Mouse (Mus musculus) embryonic stem cell, embryonic (primary cell): ENCODE measurements at regions not wholly inside any gene's neighbourhood (a gene's known extent, or its start where the extent isn't known, plus 50 kb on each side); places are given as distances from the start of the nearest gene placed in this dataset.

Source experiments
- CTCF ChIA-PET, 4 experiments: fragments of 300-600 bp in 2 of 4; fragments of 350-600 bp in 2 of 4; sonication (Branson Sonifier 250); formaldehyde crosslinking; loops; one replicate each; lab custom pipeline; 2022; ENCODE audit warnings: inconsistent platforms in 2 of 4; lab: Charles Lee
- POLR2A ChIA-PET, 4 experiments: fragments of 300-600 bp in 2 of 4; fragments of 350-600 bp in 2 of 4; sonication (Branson Sonifier 250); formaldehyde crosslinking; loops; one replicate each; lab custom pipeline; 2022; ENCODE audit warnings: antibody characterized with exemption in 4 of 4, inconsistent platforms in 1 of 4; lab: Charles Lee

DNA sequence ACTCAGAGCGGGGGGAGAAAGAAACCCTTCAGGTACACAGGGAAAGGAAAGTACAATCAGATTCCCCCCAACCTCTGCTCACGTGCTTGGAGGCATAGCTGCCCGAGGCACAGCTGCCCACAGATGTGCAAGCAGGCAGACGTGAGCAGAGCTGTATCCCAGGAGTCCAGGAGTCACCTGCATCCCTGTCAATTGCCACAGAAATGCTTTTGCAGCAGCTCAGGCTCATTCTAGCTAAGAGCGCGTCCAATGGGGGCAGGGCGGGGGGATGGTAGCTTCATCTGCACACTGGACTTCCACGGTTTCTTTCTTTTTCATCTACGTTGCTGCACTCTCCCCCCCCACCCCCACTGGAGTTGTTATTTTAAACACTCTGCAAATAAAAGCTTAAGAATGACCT lies 66.0 kb upstream of the Fat4 start:
- ChIA-PET CTCF (interaction anchor here in 2 of 4 experiments (0.6 to 0.7 kb wide), 2 partner anchors 18 to 26 kb away, joined by 3 read pairs; no protein-coding TSS in a partner anchor), POLR2A (interaction anchor here in 2 of 4 experiments (0.5 to 0.7 kb wide), 2 partner anchors 124 to 1008 kb away, joined by 3 read pairs; no protein-coding TSS in a partner anchor)

DNA sequence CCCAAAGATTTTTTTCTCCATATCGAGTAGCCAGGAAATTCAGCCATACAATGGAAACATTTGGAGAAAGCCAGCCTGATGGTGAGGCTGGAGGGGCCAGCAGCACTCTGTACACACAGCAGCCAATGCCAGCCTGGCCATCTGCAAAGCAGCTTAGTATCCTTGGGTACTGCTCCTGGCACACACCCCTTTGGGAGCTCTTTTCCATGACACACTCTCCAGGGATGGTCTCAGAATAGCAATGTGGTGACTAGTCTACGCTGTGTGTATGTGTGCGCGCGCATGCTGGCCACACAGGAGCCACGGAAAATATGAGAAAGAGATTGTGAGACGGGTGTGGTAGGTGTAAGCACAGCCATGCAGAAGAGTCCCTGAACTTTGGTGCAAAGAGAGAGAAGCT lies 66.4 kb upstream of the Fat4 start:
- CTCF ChIA-PET: no interaction called here
- POLR2A ChIA-PET: interaction anchor here in 1 of 4 experiments (0.5 kb wide), 1 partner anchor 1008 kb away, joined by 3 read pairs; no protein-coding TSS in a partner anchor

DNA sequence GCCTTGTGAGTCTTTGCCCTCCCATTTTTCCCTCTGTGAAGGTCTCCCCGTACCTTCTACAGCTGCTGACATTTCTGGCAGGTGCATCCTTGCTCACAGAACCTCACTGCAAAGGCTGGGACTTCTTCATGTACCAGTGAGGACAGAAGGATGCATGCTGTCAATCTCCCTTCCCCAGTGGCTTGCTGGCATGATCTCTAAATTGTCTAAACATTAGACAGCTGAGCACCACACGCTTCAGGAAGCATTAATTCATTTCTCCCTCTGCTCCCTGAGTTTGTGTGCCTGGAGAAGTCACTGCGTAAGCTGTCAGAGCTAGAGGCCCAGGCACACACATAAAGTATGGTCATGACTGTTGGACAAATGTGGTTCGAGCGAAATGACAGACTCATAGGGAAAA lies 69.1 kb upstream of the Fat4 start:
- POLR2A ChIA-PET: no interaction called here
- CTCF ChIA-PET: no interaction called here

DNA sequence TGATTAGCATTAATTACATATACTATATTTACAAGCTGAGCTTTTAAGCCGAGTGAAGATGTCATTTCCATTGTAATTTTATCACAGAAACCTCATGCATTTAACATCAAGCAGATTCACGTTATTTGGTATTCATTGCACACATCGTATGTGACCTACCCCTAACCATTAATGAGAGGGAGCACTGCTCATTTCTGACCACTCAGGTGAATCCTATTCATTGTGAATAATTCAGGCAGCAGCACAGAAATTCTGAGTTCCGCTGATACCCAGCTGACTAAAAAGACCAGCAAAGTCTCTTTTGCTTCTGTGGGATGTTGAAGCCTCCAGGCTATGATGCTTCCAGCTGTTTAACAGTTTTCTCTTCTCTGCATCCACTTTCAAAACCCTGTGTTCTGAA lies 74.3 kb upstream of the Fat4 start:
- POLR2A ChIA-PET: no interaction called here

DNA sequence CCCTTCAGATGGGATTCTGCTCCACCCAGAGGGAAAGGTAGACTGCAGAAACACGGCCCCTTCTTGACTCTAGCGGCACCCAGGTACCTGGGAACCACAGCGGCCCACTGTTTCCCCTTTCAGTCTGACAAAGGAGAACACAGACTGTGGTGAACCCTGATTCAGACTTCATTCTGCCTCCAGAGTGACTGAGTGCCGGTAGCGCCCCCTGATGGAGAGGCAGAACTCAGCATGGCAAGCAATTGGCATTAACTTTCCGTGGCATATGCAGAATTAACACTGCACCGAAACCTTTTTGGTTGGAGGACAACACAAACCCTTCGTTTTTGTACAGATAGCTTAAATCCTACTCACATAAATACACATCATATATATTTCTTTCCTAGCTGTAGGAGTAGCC lies 75.1 kb upstream of the Fat4 start:
- ChIA-PET POLR2A (no interaction called here), CTCF (no interaction called here)

More for the DNA sequence above, 74.3 kb upstream of the Fat4 start:
- CTCF ChIA-PET: no interaction called here

DNA sequence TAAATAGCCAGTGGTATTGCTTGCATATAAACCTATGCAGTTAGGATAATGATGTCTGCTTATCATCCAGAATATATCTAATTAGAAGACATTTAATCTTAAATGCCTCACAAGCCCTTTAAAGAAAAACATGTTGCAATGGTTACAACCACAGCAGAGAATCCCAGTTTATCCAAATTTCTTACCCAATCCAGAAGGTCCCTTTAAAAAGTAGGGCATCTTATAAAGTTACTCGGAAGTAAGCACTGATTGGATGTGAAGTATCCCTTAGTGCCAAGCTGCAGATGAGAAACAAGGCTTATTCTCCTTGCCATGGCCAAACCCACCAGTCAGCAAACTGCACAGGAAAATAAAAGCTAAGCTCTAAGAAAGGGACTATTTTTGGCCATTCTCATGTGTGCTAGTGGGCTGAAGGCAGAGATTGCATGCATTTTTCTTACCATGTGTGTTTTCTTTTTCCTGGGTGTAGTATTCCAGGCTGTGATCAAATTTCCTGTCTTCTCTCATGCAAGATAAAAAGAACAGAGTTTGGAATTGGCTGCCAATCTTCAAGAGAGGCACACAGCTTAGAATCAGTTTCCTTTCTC lies 80.2 kb upstream of the Fat4 start:
- ChIA-PET CTCF (no interaction called here), POLR2A (no interaction called here)

DNA sequence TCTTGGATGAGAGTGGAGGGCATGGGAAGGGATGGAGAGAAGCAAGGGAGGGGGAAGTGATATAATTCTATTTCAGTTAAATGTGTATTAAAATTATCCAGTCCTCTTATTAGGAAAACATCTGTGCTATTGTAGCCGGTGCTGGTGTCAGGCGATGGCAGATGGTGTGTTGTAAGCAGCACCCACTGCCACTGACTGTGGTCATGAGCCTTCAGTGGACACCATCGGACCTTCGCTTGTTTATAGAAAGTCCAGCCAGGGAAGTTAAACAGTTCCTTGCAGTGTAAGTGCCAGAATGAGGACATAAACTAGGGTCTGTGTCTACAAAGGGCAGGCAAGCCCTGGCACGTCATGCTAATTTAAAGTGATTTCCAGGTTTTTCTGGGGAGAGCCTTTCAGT lies 80.7 kb upstream of the Fat4 start:
- CTCF ChIA-PET: no interaction called here
- POLR2A ChIA-PET: interaction anchor here in 1 of 4 experiments (0.6 kb wide), 1 partner anchor 585 kb away, joined by 3 read pairs; no protein-coding TSS in a partner anchor

DNA sequence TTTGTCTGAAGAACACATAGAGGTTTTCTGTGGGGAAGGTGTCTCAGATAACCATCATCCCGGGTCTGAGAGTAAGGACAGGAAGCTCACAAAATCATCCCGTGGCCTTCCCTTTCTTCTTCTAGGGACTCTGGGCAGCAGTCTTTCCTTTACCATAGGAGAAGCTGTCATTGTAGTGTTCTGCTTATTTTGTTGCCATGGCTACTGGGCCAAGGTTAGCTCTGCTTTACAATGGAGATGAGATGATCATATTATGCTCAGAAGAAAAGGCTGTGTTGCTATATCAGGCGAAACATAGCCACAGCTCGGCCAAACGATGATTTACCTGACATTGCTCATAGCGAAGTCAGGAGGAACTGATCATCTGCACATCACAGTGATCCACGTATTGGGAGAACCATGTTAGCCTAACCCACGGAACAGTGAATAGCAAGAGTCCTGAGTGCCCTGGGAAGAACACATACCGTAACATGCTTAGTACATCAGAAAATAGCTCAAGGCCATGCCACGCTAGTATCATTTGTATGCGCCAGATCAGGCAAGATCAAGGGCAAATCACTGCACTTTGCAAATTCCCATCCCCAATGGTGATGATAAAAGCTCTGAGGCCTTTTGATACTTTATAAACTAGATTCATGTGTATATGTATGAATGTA lies 91.0 kb upstream of the Fat4 start:
- POLR2A ChIA-PET: no interaction called here
- CTCF ChIA-PET: interaction anchor here in 1 of 4 experiments (0.6 kb wide), 1 partner anchor 1803 kb away, joined by 4 read pairs; no protein-coding TSS in a partner anchor

DNA sequence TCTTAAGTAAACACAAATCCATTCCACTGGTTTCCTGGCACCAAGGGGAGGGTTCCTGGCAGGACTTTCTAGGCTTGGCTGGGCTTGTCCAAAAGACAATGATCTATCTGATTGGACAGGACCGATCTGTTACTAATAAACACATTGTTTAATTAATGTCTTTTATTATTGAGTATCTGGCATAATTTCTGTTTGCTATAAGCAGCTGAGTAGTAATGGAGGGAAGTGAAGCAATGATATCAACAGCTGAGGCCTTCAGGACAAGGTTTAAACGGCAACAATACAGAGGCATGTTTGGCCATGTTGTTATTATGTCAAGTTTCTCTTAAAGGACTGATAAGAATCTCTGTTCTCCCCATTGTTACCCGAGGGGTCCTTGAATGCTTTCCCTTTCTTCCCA lies 93.5 kb upstream of the Fat4 start:
- ChIA-PET POLR2A (no interaction called here), CTCF (no interaction called here)

DNA sequence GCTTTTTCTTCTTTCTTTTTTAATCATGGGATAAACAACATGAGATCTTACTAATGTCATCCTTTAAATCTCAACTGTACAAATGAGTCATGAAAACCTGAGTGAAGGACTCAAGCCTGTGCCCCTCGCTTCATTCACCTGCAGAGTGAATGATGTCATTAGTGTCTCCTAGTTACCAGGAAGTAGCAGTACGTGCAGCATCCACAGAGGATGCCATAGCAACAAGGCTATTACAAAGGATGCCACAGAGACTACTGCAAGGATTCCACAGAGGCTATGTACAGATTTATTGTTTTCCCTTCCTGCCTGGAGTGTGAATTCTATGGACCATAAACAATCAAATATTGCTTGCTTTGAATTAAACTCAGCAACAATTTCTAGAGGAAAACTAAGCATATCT lies 98.0 kb upstream of the Fat4 start:
- POLR2A ChIA-PET: no interaction called here
- CTCF ChIA-PET: no interaction called here

DNA sequence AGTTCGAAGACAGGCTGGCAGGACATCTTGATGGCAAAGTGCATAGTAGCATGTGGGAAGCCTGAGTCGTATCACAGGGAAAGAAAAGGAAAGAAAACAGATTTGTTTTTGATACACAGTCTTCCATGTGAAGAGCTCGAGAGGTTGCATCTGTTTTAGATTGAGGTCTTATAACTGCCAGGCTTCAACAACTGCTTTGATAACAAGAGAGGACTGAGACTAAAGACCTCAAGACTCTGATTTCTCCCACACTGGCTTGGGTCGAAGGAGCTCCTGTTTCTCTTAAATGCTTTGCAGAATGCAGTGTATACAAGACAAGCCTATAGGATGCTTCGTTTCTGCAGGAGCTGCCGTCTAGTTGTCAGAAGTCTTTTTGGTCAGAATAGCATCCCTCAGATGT lies 103.0 kb upstream of the Fat4 start:
- CTCF ChIA-PET: no interaction called here
- POLR2A ChIA-PET: no interaction called here

DNA sequence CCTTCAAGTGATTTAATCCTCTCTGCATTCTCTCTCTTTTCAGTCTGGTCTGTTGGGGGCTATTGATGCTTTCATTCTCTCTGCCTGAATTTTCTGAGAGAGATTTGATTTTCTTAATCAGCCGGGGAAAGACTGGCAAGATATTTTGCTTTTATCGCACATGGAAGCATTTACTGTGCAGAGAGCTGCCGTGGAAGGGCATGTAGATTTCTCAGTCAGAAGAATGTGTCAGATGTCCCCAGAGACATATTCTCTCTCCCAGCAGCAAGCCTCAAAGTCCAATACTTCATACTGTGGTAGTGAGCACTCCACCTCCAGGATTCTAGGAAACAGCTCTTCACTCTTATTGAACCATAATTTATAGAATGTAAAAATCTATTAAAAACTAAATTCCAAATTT lies 103.7 kb upstream of the Fat4 start:
- ChIA-PET CTCF (no interaction called here), POLR2A (no interaction called here)

DNA sequence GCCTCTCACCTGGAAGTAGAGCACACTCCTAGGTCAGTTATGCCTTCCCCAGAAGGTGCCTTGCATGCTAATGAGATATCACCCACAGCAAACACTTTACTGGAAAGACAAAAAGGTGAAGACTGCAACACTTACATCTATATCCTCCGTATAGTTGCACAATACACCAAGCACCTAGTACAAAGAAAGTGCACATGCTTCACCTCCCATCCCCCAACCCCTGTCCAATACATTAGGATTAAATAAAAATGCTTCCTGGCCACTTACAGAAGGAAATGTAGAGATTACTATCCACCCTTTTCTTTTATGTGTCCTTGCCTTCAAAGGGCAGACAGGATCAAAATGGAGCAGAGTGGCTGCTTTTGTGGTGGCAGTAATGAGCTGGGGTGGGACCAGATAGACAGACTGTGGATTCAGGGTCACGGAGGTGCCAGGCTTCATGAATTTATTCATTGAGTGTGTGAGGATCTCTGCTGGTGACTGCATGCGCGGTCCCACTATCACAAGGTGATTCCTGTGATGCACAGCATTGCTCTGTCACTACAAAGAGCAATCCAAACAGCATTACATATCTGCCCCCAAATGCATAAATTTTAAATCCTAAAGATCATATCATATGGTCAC lies 109.9 kb upstream of the Fat4 start:
- ChIA-PET CTCF (interaction anchor here in 1 of 4 experiments (0.6 kb wide), 1 partner anchor 1309 kb away, joined by 3 read pairs; no protein-coding TSS in a partner anchor), POLR2A (no interaction called here)

DNA sequence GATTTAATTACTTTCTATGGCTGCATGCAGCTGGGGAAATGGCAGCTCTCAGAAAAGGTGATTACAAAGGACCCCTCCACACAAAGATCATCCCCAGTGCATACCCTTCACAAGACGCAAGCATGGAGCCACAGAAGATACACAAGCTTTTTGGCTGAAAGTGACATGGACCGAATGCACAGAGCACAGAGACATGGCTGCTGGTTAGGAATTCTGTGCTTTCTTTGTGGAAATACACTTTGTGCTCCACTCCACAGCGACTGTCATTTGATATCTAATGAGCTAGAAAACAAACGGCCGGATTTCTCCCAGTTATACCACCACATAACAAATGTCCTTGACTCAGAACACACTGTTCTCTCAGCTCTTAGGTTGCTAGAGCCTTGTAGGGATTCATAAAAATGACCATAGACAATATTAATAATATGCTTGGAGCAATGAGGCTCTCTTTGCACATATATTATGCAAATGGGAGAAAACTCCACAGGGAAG lies 132.1 kb upstream of the Fat4 start:
- CTCF ChIA-PET: no interaction called here
- POLR2A ChIA-PET: no interaction called here

DNA sequence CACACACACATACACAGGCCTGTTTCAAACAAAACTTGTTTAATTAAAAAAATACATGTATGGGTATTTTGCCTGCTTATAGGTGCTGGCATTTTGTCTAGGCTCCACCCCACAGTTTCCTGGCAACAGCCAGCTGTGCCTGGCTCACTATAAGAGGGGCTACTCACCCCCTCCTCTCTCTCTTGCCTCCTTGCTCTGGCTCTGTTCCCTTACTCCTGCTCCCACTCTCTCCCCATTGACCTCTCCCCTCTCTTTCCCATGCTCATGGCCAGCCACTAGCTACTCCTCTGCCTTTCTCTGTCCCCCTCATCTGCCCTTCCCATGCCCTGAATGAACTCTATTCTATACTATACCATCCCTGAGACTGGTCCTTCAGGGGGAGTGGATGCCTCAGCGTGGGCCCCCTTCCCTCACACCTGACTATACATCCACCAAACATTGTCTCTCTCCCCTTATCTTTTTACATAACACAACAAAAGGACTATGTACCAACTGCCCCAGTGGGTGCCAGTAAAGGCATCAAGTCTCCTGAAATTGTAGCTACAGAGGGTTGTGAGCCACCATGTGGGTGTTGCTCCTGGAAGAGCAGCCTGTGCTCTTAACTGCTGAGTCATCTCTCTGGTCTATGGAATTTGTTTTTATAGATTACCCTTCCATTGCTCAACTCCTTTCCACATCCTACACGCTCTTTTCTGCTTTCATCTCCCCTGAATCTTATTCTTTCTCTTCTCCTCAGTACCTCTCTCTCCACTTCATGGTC lies 133.1 kb upstream of the Fat4 start:
- CTCF ChIA-PET: interaction anchor here in 2 of 4 experiments (0.6 kb wide), 2 partner anchors 89 to 113 kb away, joined by 5 read pairs; no protein-coding TSS in a partner anchor
- POLR2A ChIA-PET: no interaction called here

DNA sequence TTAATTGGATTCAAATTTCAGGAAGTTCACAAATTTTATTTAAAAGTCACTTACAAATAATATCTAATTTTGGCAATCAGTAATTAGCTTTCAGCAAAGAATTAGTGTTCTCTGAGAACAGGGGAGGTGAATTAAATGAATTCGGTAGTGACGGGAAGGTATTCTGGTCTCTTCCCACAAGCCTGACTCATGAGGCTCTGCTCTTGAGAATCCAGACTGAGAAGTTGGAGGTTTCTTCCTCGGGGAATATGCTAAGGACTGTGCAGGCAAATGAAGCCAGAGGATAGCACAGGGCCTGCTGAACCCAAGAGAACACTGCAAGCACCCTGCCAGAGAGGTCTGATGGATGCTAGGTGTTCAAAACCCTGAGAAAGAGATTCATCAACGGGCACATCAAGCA lies 144.6 kb upstream of the Fat4 start:
- ChIA-PET POLR2A (no interaction called here), CTCF (no interaction called here)

DNA sequence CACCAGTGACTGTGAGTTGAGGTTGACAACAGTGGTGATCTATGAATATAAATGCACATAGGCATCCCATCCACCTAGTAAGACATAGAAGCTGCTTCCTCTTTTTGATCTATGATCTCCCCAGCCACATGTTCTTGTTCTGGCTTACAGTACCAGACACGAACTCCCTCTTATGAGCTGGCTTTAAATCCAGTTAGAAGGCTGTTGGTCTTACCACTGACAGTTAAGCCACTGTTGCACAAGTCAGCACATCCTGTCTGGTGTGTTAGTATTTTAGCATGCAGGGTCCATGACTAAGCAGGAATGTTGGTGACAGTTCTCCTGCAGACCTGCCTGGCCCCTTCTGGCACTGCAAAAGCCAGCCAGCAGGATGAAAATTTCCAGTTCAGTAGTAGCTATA lies 164.1 kb upstream of the Fat4 start:
- POLR2A ChIA-PET: interaction anchor here in 1 of 4 experiments (0.9 kb wide), 1 partner anchor 22 kb away, joined by 3 read pairs; no protein-coding TSS in a partner anchor
- CTCF ChIA-PET: interaction anchor here in 1 of 4 experiments (0.6 kb wide), 1 partner anchor 534 kb away, joined by 4 read pairs; no protein-coding TSS in a partner anchor

DNA sequence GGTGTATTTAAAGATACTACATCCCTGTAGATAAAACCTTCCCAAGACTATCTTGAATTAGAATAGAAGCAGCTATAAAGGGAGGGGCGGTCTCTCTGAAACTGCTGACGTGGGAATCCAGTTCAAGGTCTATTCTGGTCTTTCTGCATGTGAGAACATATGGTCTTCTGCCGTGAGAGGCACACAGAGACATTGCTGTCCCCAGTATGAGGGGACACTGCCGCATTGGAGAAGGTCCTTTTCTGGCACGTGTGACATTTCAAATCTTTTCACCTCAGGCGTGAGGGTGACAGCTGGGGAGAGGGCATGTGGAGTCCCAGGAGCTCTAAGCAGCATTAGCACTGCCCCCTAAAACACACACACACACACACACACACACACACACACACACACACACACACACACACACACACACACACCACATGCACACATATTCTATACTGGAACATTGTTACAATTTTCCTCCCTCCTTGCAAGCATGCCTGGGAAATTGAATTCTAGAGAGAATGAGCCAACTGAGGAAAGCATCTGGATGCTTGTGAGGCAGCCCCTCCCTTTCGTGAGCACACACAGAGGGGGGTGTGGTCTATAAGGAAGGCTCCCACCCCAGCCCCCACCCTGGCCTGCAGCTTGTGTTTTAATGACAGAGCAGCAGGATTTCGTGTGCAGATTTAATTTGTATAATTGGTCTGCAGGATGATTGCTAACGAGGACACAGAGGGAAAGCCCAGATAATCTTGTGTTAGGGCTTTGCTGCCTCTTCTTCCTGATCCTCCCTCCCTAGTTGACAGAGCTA lies 174.5 kb upstream of the Fat4 start:
- ChIA-PET POLR2A (no interaction called here), CTCF (interaction anchor here in 1 of 4 experiments (0.6 to 0.7 kb wide), 2 partner anchors 21 to 556 kb away, joined by 3 read pairs; no protein-coding TSS in a partner anchor)

DNA sequence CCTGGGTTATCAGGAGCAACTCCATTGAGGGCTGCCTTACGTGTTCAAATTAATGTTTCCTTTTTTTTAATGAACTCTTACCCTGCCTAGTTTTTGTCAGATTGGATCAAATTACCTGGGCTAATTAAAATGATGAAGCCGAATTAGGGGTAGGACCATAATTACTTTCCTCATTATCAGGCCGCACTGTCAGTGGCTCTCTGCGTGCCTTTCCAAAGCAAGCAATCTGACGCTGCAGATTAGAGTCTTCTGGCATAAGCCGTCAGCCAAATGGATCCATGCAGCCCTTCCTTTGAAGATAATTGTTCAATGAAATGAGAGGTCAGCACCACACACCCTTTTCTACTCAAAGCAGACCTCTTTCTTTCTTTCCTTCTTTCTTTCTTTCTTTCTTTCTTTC lies 175.5 kb upstream of the Fat4 start:
- POLR2A ChIA-PET: no interaction called here
- CTCF ChIA-PET: no interaction called here
